Mouse (Mus musculus) lung, postnatal 0 days (tissue): ENCODE data around the gene Ddi1. TPM values are rescaled to one million over a fixed set of nuclear protein-coding genes. Genes with fewer than 3 reads are reported as not detected.

Experiments
- ATAC-seq: fragments of 200-750 bp; cut with Nextera tagmentation; 2 replicates; pipeline ENCODE4 v1.8.0; 2017; ENCODE audit warnings: moderate library complexity
- DNase-seq: peaks from one replicate; pipeline ENCODE4 v3.0.0-alpha.2; 2016; ENCODE audit warnings: low spot score
- H3K27ac ChIP-seq: fragments of 300-500 bp; sonication (generic); 2 replicates; pipeline ENCODE4 v1.5.1; 2014; ENCODE audit warnings: antibody characterized with exemption, mild to moderate bottlenecking, low read length, mixed read lengths
- H3K27me3 ChIP-seq: fragments of 300-500 bp; sonication (generic); replicated peaks from 2 replicates; pipeline ENCODE4 v1.6.1; 2014; ENCODE audit warnings: low read length, mixed read lengths; ENCODE audit not compliant: insufficient read depth
- H3K36me3 ChIP-seq: fragments of 300-500 bp; sonication (generic); 2 replicates; pipeline ENCODE4 v1.6.1; 2014; ENCODE audit warnings: low read length, mixed read lengths; ENCODE audit not compliant: insufficient read depth
- H3K4me1 ChIP-seq: fragments of 300-500 bp; sonication (generic); 2 replicates; pipeline ENCODE4 v1.6.1; 2014; ENCODE audit warnings: antibody characterized with exemption, low read depth, low read length, mixed read lengths; ENCODE audit not compliant: insufficient read depth
- H3K4me2 ChIP-seq: fragments of 300-500 bp; sonication (generic); replicated peaks from 2 replicates; pipeline ENCODE4 v1.6.1; 2014; ENCODE audit warnings: low read depth, mild to moderate bottlenecking, low read length, moderate library complexity, mixed read lengths
- H3K4me3 ChIP-seq: fragments of 300-500 bp; sonication (generic); 2 replicates; pipeline ENCODE4 v1.5.1; 2014; ENCODE audit warnings: low read depth, low read length
- H3K9ac ChIP-seq: fragments of 300-500 bp; sonication (generic); replicated peaks from 2 replicates; pipeline ENCODE4 v1.6.1; 2014; ENCODE audit warnings: low read depth, mild to moderate bottlenecking
- H3K9me3 ChIP-seq: fragments of 300-500 bp; sonication (generic); 2 replicates; pipeline ENCODE4 v1.6.1; 2016; ENCODE audit warnings: low read length, mixed read lengths
- CTCF ChIP-seq: IDR thresholded peaks from 2 replicates; pipeline ENCODE4 v1.5.1; 2016; ENCODE audit warnings: antibody characterized with exemption, mild to moderate bottlenecking
- EP300 ChIP-seq: IDR thresholded peaks from 2 replicates; pipeline ENCODE4 v1.6.1; 2016; ENCODE audit warnings: antibody characterized with exemption, mild to moderate bottlenecking, control low read depth
- WGBS: fragments of 180-500 bp; shearing (Covaris S2); extraction: QIAGEN DNeasy Blood & Tissue Kit; methylation state at CpG from one replicate; pipeline ENCODE4 v1.1.7; 2014; 5-methylcytosine and 5-hydroxymethylcytosine counted together
- polyA plus RNA-seq: library from polyadenylated mRNA; unstranded; fragments of >200 nt; fragmentation: Nextera tagmentation; extraction: Ambion mirVana; gene quantifications from 2 replicates; pipeline ENCODE4 v1.2.1, GENCODE M21; 2015

Ddi1 gene
- 0.01 and 0.02 TPM in 2 replicates for polyA plus RNA-seq

- Histone ChIP-seq H3K4me2 (no peak within 1 kb of the TSS), H3K9me3 (no peaks in the 10 kb centered on the region), H3K36me3 (no peaks in the 10 kb centered on the region), H3K4me1 (no peaks in the 10 kb centered on the region), H3K9ac (no peak within 1 kb of the TSS), H3K4me3 (no peak within 1 kb of the TSS), H3K27me3 (no peaks in the 10 kb centered on the region), H3K27ac (no peak within 1 kb of the TSS)
- no peak for ATAC-seq
- no peak for TF ChIP-seq CTCF
- TF ChIP-seq EP300, result no peak
- 59% methylated on average over 1 of the region's 1 CpGs for WGBS
- no peak for DNase-seq
Observed at GRCm38 (mm10) chr9:6269796-6270280, at the start of gene Ddi1. TSS of gene Ddi1 (minus strand) at chr9:6269846.

DNA sequence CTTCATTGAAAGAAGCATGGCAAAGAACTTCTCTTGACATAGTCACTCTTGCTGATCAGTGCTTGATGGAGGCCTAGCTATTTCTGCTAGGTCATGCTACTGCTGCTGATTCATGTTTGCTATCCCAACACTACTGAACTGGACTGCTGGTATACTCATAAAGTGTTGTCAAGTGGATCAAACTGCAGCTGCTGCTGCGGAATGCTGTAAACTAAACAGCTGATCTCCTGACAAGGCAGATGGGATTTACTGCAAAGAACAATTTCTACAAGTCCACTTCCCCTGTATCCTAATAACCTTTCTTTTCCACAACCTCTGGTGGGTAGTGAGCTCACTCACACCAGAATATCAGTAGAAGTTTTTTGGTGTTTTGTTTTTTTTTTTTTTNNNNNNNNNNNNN is 47.5 kb upstream of the Ddi1 start:
- Histone ChIP-seq H3K4me1 (no peaks in the 10 kb centered on the region), H3K27ac (no peak overlapping the region), H3K27me3 (no peaks in the 10 kb centered on the region), H3K4me2 (no peak overlapping the region), H3K9me3 (no peaks in the 10 kb centered on the region), H3K9ac (no peak overlapping the region), H3K36me3 (no peaks in the 10 kb centered on the region), H3K4me3 (no peak overlapping the region)
- TF ChIP-seq EP300 (no peak), CTCF (no peak)
- 61% methylated on average over 1 of the region's 1 CpGs for WGBS
- ATAC-seq, result no peak
- no peak for DNase-seq

DNA sequence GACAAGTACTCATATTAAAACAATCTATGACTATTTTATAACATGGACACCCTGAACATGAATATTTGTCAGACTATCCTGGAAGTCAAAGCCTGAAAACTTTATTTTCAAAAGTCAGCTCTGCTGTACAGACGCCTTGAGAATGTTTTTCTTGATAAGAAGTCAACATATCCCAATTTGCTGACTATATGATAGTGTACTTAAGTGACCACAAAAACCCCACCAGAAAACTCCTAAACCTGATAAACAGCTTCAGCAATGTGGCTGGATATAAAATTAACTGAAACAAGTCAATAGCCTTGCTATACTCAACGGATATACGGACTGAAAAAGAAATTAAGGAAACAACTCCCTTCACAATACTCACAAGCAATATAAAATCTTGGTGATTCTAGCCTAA is 36.2 kb upstream of the Ddi1 start:
- no peaks in the 10 kb centered on the region for H3K4me1 ChIP-seq
- no peak for TF ChIP-seq EP300
- no peak for TF ChIP-seq CTCF
- 84% methylated on average over 3 of the region's 3 CpGs for WGBS
- H3K27ac ChIP-seq, result no peak overlapping the region
- H3K36me3 ChIP-seq, result no peaks in the 10 kb centered on the region
- DNase-seq (no peak), ATAC-seq (no peak)
- H3K9ac ChIP-seq, result no peak overlapping the region
- no peak overlapping the region for H3K4me3 ChIP-seq
- H3K9me3 ChIP-seq, result no peaks in the 10 kb centered on the region
- H3K4me2 ChIP-seq, result no peak overlapping the region
- no peaks in the 10 kb centered on the region for H3K27me3 ChIP-seq

GRCm38 (mm10) chr9:6304590-6304989 is 34.9 kb upstream of the Ddi1 start:
- Histone ChIP-seq H3K36me3 (no peaks in the 10 kb centered on the region), H3K9ac (no peak overlapping the region), H3K27me3 (no peaks in the 10 kb centered on the region), H3K4me3 (no peak overlapping the region), H3K9me3 (no peaks in the 10 kb centered on the region), H3K4me1 (no peaks in the 10 kb centered on the region), H3K4me2 (no peak overlapping the region), H3K27ac (no peak overlapping the region)
- TF ChIP-seq EP300 (no peak), CTCF (no peak)
- DNase-seq (no peak), ATAC-seq (no peak)
- 78% methylated on average over 3 of the region's 3 CpGs for WGBS

GRCm38 (mm10) chr9:6302050-6302449 is 32.4 kb upstream of the Ddi1 start:
- no peak for ATAC-seq
- Histone ChIP-seq H3K36me3 (no peaks in the 10 kb centered on the region), H3K27ac (no peak overlapping the region), H3K9me3 (no peaks in the 10 kb centered on the region), H3K4me1 (no peaks in the 10 kb centered on the region), H3K27me3 (no peaks in the 10 kb centered on the region), H3K4me3 (no peak overlapping the region), H3K4me2 (no peak overlapping the region), H3K9ac (no peak overlapping the region)
- no peak for DNase-seq
- TF ChIP-seq EP300 (no peak), CTCF (no peak)
- WGBS, result 60% methylated on average over 3 of the region's 3 CpGs

GRCm38 (mm10) chr9:6298547-6298946 is 28.9 kb upstream of the Ddi1 start:
- no peaks in the 10 kb centered on the region for H3K4me1 ChIP-seq
- H3K27ac ChIP-seq, result no peak overlapping the region
- no peaks in the 10 kb centered on the region for H3K9me3 ChIP-seq
- DNase-seq (no peak), ATAC-seq (no peak)
- H3K4me2 ChIP-seq, result no peak overlapping the region
- H3K27me3 ChIP-seq, result no peaks in the 10 kb centered on the region
- H3K4me3 ChIP-seq, result no peak overlapping the region
- TF ChIP-seq EP300, result no peak
- 64% methylated on average over 2 of the region's 2 CpGs for WGBS
- H3K9ac ChIP-seq, result no peak overlapping the region
- no peaks in the 10 kb centered on the region for H3K36me3 ChIP-seq

DNA sequence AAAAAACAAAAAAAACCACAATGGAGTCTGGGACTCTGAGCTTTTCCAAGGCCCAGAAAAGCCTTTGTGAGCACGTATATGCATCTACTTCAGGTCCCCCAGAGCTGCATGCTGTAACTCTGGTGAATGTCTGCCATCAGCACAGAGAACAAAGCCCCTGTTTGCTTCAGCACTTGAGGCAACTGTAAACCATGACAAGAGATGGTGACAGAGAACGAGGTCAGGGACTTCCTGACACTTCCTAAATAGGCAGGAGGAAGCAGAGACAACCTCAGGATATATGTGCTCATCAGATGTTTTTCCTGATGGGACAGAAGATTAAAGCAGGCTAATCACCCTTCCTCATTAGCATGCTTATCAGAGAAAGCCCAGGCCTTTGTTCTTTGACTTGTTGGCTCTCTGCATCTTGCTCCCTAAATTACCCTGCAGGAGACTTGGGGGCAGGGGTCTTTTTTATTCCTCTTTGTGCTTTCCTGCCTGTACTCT is 19.6 kb upstream of the Ddi1 start:
- 5% methylated on average over 2 of the region's 2 CpGs for WGBS
- H3K4me3 ChIP-seq, result no peak overlapping the region

More for the DNA sequence above, 19.6 kb upstream of the Ddi1 start:
- Histone ChIP-seq H3K27me3 (no peaks in the 10 kb centered on the region), H3K4me1 (no peaks in the 10 kb centered on the region), H3K9me3 (no peaks in the 10 kb centered on the region), H3K9ac (no peak overlapping the region), H3K27ac (no peak overlapping the region), H3K36me3 (no peaks in the 10 kb centered on the region), H3K4me2 (no peak overlapping the region)
- DNase-seq (no peak), ATAC-seq (no peak)
- TF ChIP-seq CTCF (no peak), EP300 (no peak)
